ENCODE assay signal across 10 mouse cellular contexts in the genomic region with DNA sequence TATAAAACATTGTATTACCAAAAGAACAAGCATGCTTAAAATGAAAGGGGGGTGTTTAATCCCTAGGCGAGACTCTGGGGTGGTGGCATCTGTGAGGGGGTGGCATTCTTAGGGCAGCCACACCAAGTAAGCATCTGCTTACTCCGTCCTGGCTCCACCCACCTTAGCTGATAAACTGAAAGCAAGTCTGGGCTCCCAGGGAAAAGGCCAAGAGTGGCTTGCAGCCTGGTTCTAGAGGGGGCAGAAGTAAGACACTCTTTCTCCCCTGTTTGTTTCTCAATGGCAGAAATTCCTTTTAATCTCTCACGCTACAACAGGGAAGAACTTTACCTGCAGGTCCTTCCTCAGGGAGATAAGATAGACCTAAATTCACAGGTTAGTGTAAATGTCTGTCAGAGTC. TPM values are rescaled to one million over a fixed set of nuclear protein-coding genes. Genes with fewer than 3 reads are reported as not detected.
DNase-seq lines count a peak whose midpoint lies in the region; ATAC-seq and TF ChIP-seq lines count a peak whose summit lies in the region.
"Had no signal": no experiment of that assay in that cellular context is flagged by ENCODE, and none has a peak within 500 bp of the region (broad histone marks: within the 10 kb centered on the region; RNA-seq: fewer than 3 reads in every experiment).

No protein-coding gene starts in this region.

- no peaks in the 10 kb centered on the region for H3K27me3 ChIP-seq in kidney, embryonic 16.5 days (ENCODE audit: insufficient read depth, low read length)
- no peaks in the 10 kb centered on the region for H3K27me3 ChIP-seq in CH12.LX (replicated peaks)
- no peaks in the 10 kb centered on the region for H3K27me3 ChIP-seq in hindbrain, embryonic 11.5 days (ENCODE audit: control insufficient read depth, insufficient read depth, low read length)

- H3K4me3 ChIP-seq in kidney, embryonic 16.5 days (ENCODE audit: low read length), result no peak overlapping the region
- H3K4me3 ChIP-seq in CH12.LX (replicated peaks in 1 of 3; ENCODE audit: low read depth in 2 of 3, low read length in 2 of 3, poor library complexity in 1 of 3), result peak overlapping the region in 2 of 3 experiments; percentile 22 to 32
- no peak overlapping the region for H3K4me3 ChIP-seq in brown adipose tissue, adult 24 weeks (ENCODE audit: insufficient read depth, low read depth, low read length)
- no peak overlapping the region for H3K4me3 ChIP-seq in hindbrain, embryonic 11.5 days (ENCODE audit: low read depth, low read length)

- no peak for TF ChIP-seq EP300 in CH12.LX (IDR thresholded peaks at IDR 0.05; ENCODE audit: low read length)

- no peak for ATAC-seq in kidney, embryonic 16.5 days (ENCODE audit: low FRiP score, low TSS enrichment)
- ATAC-seq in inflammation-experienced regulatory T-cells, adult 6 months, result peak; percentile 60
- no peak for ATAC-seq in hindbrain, embryonic 11.5 days (ENCODE audit: low FRiP score)
- ATAC-seq: lung, postnatal 0 days had no signal

- no peak for TF ChIP-seq CTCF in CH12.LX (conservative IDR thresholded peaks at IDR 0.05 in 1 of 2, IDR thresholded peaks at IDR 0.05 in 1 of 2; ENCODE audit: low read depth in 2 of 2, low read length in 2 of 2)

- WGBS in kidney, embryonic 16.5 days, result 70% methylated on average over 3 of the region's 3 CpGs
- WGBS in hindbrain, embryonic 11.5 days, result 72% methylated on average over 3 of the region's 3 CpGs

- no peak overlapping the region for H3K9ac ChIP-seq in kidney, embryonic 16.5 days (replicated peaks; ENCODE audit: low read length)
- peak overlapping the region; percentile 62 for H3K9ac ChIP-seq in CH12.LX (ENCODE audit: insufficient read depth, low read depth)
- no peak overlapping the region for H3K9ac ChIP-seq in hindbrain, embryonic 11.5 days (ENCODE audit: low read depth, low read length)

- peak; percentile 17 to 42 for DNase-seq in kidney, postnatal 36 days
- DNase-seq in CH12.LX (ENCODE audit: extremely low read depth), result peak; percentile 51
- DNase-seq in cerebellum, postnatal 10 days, result no peak
- no peak for DNase-seq in hindbrain, embryonic 11.5 days (ENCODE audit: low spot score)
- no peak for DNase-seq in frontal cortex, postnatal 10 days (ENCODE audit: low spot score in 2 of 2)
- DNase-seq: retina, postnatal 1 day had no signal

- H3K27ac ChIP-seq in kidney, embryonic 16.5 days (ENCODE audit: low read length), result no peak overlapping the region; the same call in 1 of the 2 replicates
- no peak overlapping the region for H3K27ac ChIP-seq in CH12.LX (ENCODE audit: insufficient read depth, low read depth)
- H3K27ac ChIP-seq in brown adipose tissue, adult 24 weeks (replicated peaks; ENCODE audit: low read depth, low read length), result peak overlapping the region; percentile 6; the same call in 1 of the 2 replicates
- H3K27ac ChIP-seq in hindbrain, embryonic 11.5 days (ENCODE audit: low read depth, low read length), result no peak overlapping the region

- no peaks in the 10 kb centered on the region for H3K9me3 ChIP-seq in kidney, embryonic 16.5 days (ENCODE audit: low read length)
- H3K9me3 ChIP-seq in CH12.LX (replicated peaks; ENCODE audit: low read length), result no peaks in the 10 kb centered on the region
- no peaks in the 10 kb centered on the region for H3K9me3 ChIP-seq in hindbrain, embryonic 11.5 days (ENCODE audit: control insufficient read depth, low read length)

- H3K79me2 ChIP-seq in CH12.LX (replicated peaks; ENCODE audit: control insufficient read depth, extremely low read depth, insufficient read depth, poor library complexity, severe bottlenecking), result no peaks in the 10 kb centered on the region

- dilution Hi-C loops in CH12.LX (cut with MboI; ENCODE audit: extremely low pct_ligation_motif_present, extremely low pct_unique_long_range_greater_than_20kb, low sequenced_read_pairs), result no loop called here

- no peaks in the 10 kb centered on the region for H3K36me3 ChIP-seq in kidney, embryonic 16.5 days (ENCODE audit: insufficient read depth, low read length)
- H3K36me3 ChIP-seq in CH12.LX (replicated peaks in 1 of 2; ENCODE audit: control insufficient read depth in 1 of 2, insufficient read depth in 1 of 2, low read length in 1 of 2), result no peaks in the 10 kb centered on the region
- no peaks in the 10 kb centered on the region for H3K36me3 ChIP-seq in hindbrain, embryonic 11.5 days (ENCODE audit: control insufficient read depth, insufficient read depth, low read length)

- peaks cover 31% of the 10 kb centered on the region for H3K4me1 ChIP-seq in kidney, embryonic 16.5 days (ENCODE audit: insufficient read depth, low read length)
- H3K4me1 ChIP-seq in CH12.LX (ENCODE audit: control insufficient read depth in 1 of 2, insufficient read depth in 2 of 2), result peaks cover 6 to 23% of the 10 kb centered on the region in 2 experiments
- H3K4me1 ChIP-seq in brown adipose tissue, adult 24 weeks (ENCODE audit: control insufficient read depth, insufficient read depth, insufficient read length, low read length), result peaks cover 7% of the 10 kb centered on the region
- H3K4me1 ChIP-seq in hindbrain, embryonic 11.5 days (replicated peaks; ENCODE audit: control insufficient read depth, insufficient read depth, low read length), result no peaks in the 10 kb centered on the region

- in situ Hi-C loops in CH12.LX (cut with MboI; ENCODE audit: low pct_ligation_motif_present, low pct_unique_long_range_greater_than_20kb, low sequenced_read_pairs), result no loop called here

- TF ChIP-seq POLR2A in CH12.LX (IDR thresholded peaks at IDR 0.05; ENCODE audit: low read depth, low read length), result peak; percentile 56

- H3K4me2 ChIP-seq in kidney, embryonic 16.5 days (replicated peaks; ENCODE audit: low read depth, low read length), result no peak overlapping the region
- H3K4me2 ChIP-seq in CH12.LX (ENCODE audit: insufficient read depth, low read depth, poor library complexity, severe bottlenecking), result peak overlapping the region; percentile 78
- no peak overlapping the region for H3K4me2 ChIP-seq in hindbrain, embryonic 11.5 days (replicated peaks; ENCODE audit: low read depth, low read length)

- TF ChIP-seq RAD21 in CH12.LX (IDR thresholded peaks at IDR 0.05; ENCODE audit: low read depth, low read length), result no peak

TF ChIP-seq in CH12.LX, 34 proteins besides CTCF, POLR2A, EP300 and RAD21:
- TF ChIP-seq MAX (IDR thresholded peaks at IDR 0.05; ENCODE audit: low read length) (no peak), NRF1 (IDR thresholded peaks at IDR 0.05; ENCODE audit: low read depth, low read length) (no peak), TCF12 (IDR thresholded peaks at IDR 0.05; ENCODE audit: low read depth, low read length) (no peak), GABPA (IDR thresholded peaks at IDR 0.05; ENCODE audit: insufficient replicate concordance, low read depth, low read length) (no peak), HCFC1 (IDR thresholded peaks at IDR 0.05; ENCODE audit: low read depth, low read length) (no peak), JUND (conservative IDR thresholded peaks at IDR 0.05; ENCODE audit: low read depth, low read length) (no peak), MAFK (IDR thresholded peaks at IDR 0.05; ENCODE audit: insufficient replicate concordance, low read length) (no peak), NELFE (IDR thresholded peaks at IDR 0.05; ENCODE audit: low read depth, low read length) (no peak), ZNF384 (IDR thresholded peaks at IDR 0.05; ENCODE audit: low read depth, low read length) (no peak), IRF4 (IDR thresholded peaks at IDR 0.05; ENCODE audit: low read depth, low read length) (no peak), USF1 (IDR thresholded peaks at IDR 0.05; ENCODE audit: low read depth, low read length) (no peak), RCOR1 (conservative IDR thresholded peaks at IDR 0.05; ENCODE audit: low read depth, low read length) (no peak), USF2 (conservative IDR thresholded peaks at IDR 0.05; ENCODE audit: low read depth, low read length) (no peak), CHD2 (IDR thresholded peaks at IDR 0.05; ENCODE audit: low read length) (no peak), ZMIZ1 (IDR thresholded peaks at IDR 0.05; ENCODE audit: low read depth, low read length) (no peak), BHLHE40 (IDR thresholded peaks at IDR 0.05; ENCODE audit: low read depth, low read length) (no peak)

RNA-seq across cellular contexts. Expression of a gene that starts 38.9 kb away (rescaled TPM):
- 21.0 and 28.9 TPM in 2 replicates for polyA plus RNA-seq in kidney, embryonic 16.5 days (2015; fragmentation: Nextera tagmentation; extraction: Ambion mirVana)
- total RNA-seq in CH12.LX (2012; rRNA removed) (16.8 and 18.6 TPM in 2 replicates), CH12.LX (2014; rRNA removed) (11.3 and 13.2 TPM in 2 replicates)
- polyA plus RNA-seq in CH12.LX (2012; ENCODE audit: insufficient read length, low read depth), result 29.1 and 36.2 TPM in 2 replicates
- polyA plus RNA-seq in brown adipose tissue, adult 24 weeks (2012; ENCODE audit: insufficient read depth, insufficient read length, missing spikeins), result 9.1 and 13.8 TPM in 2 replicates
- 10 to 100 TPM; 12.7 to 23.8 (median 21.3) TPM for polyA plus RNA-seq in inflammation-experienced regulatory T-cells, adult 6 months (2017; shearing (Covaris generic))
- polyA plus RNA-seq in hindbrain, embryonic 11.5 days (2014; fragmentation: Nextera tagmentation; extraction: Ambion mirVana), result 10.1 and 14.7 TPM in 2 replicates

Comparison
In these comparisons a context has a peak if more than half of its experiments do, and no peak if none do; other contexts are left out.
1. DNase-seq: peak in kidney, postnatal 36 days (2 of 2) and CH12.LX (single experiment); none in cerebellum, postnatal 10 days (0 of 2), hindbrain, embryonic 11.5 days (single experiment) and frontal cortex, postnatal 10 days (0 of 2).
2. H3K4me3 ChIP-seq: peak in CH12.LX (2 of 3); none in kidney, embryonic 16.5 days (single experiment), brown adipose tissue, adult 24 weeks (single experiment) and hindbrain, embryonic 11.5 days (single experiment).